Mouse (Mus musculus): Measurements from ENCODE around the gene Ptgds. TPM values are rescaled to one million over a fixed set of nuclear protein-coding genes. Genes with fewer than 3 reads are reported as not detected.

Gene Ptgds
- polyA plus RNA-seq (2015; fragmentation: Nextera tagmentation; extraction: Ambion mirVana) = 4.0 and 4.5 TPM in 2 replicates

- no peak within 1 kb of the TSS for H3K4me3 ChIP-seq (ENCODE audit: low read length)
- 47% methylated on average over 6 of the region's 6 CpGs for WGBS
- peaks cover 10% of the 10 kb centered on the region for H3K4me1 ChIP-seq (ENCODE audit: control insufficient read depth, insufficient read depth, low read length)
- H3K27ac ChIP-seq (ENCODE audit: low read length) = no peak within 1 kb of the TSS
- ATAC-seq = no peak
- H3K9ac ChIP-seq (ENCODE audit: low read depth, low read length) = no peak within 1 kb of the TSS
- H3K4me2 ChIP-seq (ENCODE audit: low read depth, low read length) = no peak within 1 kb of the TSS
- H3K36me3 ChIP-seq (ENCODE audit: control insufficient read depth, insufficient read depth, low read length) = no peaks in the 10 kb centered on the region
- H3K9me3 ChIP-seq (ENCODE audit: control insufficient read depth, low read length) = no peaks in the 10 kb centered on the region
- H3K27me3 ChIP-seq (replicated peaks; ENCODE audit: control insufficient read depth, insufficient read depth, low read length) = no peaks in the 10 kb centered on the region
Measured at GRCm38 (mm10) chr2:25469969-25470368, at the start of gene Ptgds. TSS of gene Ptgds (minus strand) at chr2:25470046.

DNA sequence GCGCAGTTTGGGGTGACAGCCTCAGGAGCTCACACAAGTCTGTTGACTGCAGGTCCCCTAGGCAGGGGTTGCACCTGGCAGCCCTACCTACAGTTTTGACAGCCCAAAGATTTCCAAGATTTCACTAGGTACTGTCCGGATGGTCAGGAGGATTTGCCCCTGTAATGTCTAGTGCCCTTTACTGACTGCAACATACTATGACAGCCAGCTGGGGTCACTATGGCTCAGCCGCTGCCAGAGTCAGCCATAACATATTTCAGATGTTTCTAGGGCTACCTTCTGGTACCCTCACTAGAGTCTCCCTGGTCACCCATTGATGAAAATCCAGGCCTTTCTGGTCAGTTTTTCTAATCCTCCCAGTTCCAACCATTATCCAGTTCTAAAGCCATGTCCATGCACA lies 40.1 kb upstream of the Ptgds start:
- no peaks in the 10 kb centered on the region for H3K4me1 ChIP-seq (ENCODE audit: control insufficient read depth, insufficient read depth, low read length)
- no peak for ATAC-seq
- H3K27me3 ChIP-seq (replicated peaks; ENCODE audit: control insufficient read depth, insufficient read depth, low read length) = no peaks in the 10 kb centered on the region
- H3K4me3 ChIP-seq (ENCODE audit: low read length) = no peak overlapping the region
- H3K36me3 ChIP-seq (ENCODE audit: control insufficient read depth, insufficient read depth, low read length) = 0 out of 2 replicates have a peak, but pooled peaks cover 4% of the 10 kb centered on the region
- H3K27ac ChIP-seq (ENCODE audit: low read length) = no peak overlapping the region
- no peaks in the 10 kb centered on the region for H3K9me3 ChIP-seq (ENCODE audit: control insufficient read depth, low read length)
- H3K9ac ChIP-seq (ENCODE audit: low read depth, low read length) = no peak overlapping the region
- H3K4me2 ChIP-seq (ENCODE audit: low read depth, low read length) = no peak overlapping the region
- 65% methylated on average over 3 of the region's 3 CpGs for WGBS

DNA sequence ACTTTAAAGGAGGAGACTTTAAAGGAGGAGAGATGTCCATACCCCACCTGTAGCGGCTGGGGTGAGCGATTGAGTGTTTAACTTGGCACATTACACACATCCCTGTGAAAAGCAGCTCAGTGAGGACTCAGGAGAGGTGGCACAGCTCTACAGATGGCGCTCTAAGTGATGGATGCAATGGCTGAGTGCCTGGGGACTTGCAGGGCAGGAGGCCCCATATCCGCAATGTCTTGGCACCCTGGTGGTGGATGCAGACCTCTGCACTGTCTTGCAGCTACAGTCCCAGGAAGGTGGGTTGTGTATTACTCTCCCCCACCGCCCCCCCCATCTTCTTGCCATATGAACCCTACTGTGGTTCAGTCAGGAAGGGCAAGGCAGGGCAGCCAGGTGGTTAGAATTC lies 37.1 kb upstream of the Ptgds start:
- Histone ChIP-seq H3K9ac (ENCODE audit: low read depth, low read length) (no peak overlapping the region), H3K4me1 (ENCODE audit: control insufficient read depth, insufficient read depth, low read length) (peaks cover 7% of the 10 kb centered on the region), H3K4me3 (ENCODE audit: low read length) (no peak overlapping the region), H3K9me3 (ENCODE audit: control insufficient read depth, low read length) (no peaks in the 10 kb centered on the region), H3K27ac (ENCODE audit: low read length) (no peak overlapping the region), H3K27me3 (replicated peaks; ENCODE audit: control insufficient read depth, insufficient read depth, low read length) (no peaks in the 10 kb centered on the region), H3K36me3 (ENCODE audit: control insufficient read depth, insufficient read depth, low read length) (0 out of 2 replicates have a peak, but pooled peaks cover 10% of the 10 kb centered on the region), H3K4me2 (ENCODE audit: low read depth, low read length) (no peak overlapping the region)
- 39% methylated on average over 5 of the region's 5 CpGs for WGBS
- ATAC-seq = no peak

DNA sequence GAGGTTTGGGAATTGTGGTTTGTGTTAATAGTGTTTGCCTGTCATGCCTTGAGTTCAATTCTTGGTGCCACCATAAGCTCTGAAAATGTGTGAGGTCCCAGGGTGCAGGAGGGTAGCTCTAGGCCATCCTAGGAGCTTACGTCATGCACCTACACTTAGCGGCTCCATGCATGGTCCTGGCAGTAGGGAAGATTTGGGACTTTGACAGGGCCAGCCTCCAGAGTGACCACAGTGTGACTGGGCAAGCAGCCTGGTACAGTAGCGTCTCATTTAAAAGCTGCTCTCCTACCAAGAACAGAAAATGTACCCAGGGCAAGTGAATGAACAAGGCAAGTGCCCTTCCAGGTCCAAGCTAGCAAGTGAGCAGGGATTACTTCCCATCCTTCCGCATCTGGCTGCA lies 36.0 kb upstream of the Ptgds start:
- no peak overlapping the region for H3K27ac ChIP-seq (ENCODE audit: low read length)
- no peak overlapping the region for H3K4me3 ChIP-seq (ENCODE audit: low read length)
- 92% methylated on average over 4 of the region's 4 CpGs for WGBS
- no peaks in the 10 kb centered on the region for H3K27me3 ChIP-seq (replicated peaks; ENCODE audit: control insufficient read depth, insufficient read depth, low read length)
- H3K4me2 ChIP-seq (ENCODE audit: low read depth, low read length) = no peak overlapping the region
- H3K36me3 ChIP-seq (ENCODE audit: control insufficient read depth, insufficient read depth, low read length) = 0 out of 2 replicates have a peak, but pooled peaks cover 10% of the 10 kb centered on the region
- no peak overlapping the region for H3K9ac ChIP-seq (ENCODE audit: low read depth, low read length)
- no peak for ATAC-seq
- H3K4me1 ChIP-seq (ENCODE audit: control insufficient read depth, insufficient read depth, low read length) = peaks cover 14% of the 10 kb centered on the region
- H3K9me3 ChIP-seq (ENCODE audit: control insufficient read depth, low read length) = no peaks in the 10 kb centered on the region

DNA sequence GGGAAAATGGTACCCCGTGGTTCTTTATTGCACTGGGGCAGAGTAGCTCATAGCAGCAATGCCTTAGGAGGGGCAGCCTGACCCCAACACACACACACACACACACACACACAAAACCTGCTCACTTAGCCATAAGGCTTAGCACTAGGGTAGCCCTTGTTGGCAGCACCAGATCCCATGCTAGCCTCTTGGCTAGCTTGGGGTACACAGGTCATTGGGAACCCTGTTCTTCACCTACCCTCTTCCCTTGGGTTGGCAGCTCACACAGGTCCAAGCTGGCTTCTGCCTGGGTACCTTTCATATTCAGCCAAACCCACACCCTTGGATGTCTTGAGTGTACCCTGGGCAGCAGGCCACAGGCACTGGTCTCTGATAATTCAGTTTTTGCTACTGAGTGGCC lies 35.2 kb upstream of the Ptgds start:
- ATAC-seq = no peak
- Histone ChIP-seq H3K27ac (ENCODE audit: low read length) (no peak overlapping the region), H3K36me3 (ENCODE audit: control insufficient read depth, insufficient read depth, low read length) (0 out of 2 replicates have a peak, but pooled peaks cover 10% of the 10 kb centered on the region), H3K27me3 (replicated peaks; ENCODE audit: control insufficient read depth, insufficient read depth, low read length) (no peaks in the 10 kb centered on the region), H3K4me3 (ENCODE audit: low read length) (no peak overlapping the region), H3K9ac (ENCODE audit: low read depth, low read length) (no peak overlapping the region), H3K9me3 (ENCODE audit: control insufficient read depth, low read length) (no peaks in the 10 kb centered on the region), H3K4me1 (ENCODE audit: control insufficient read depth, insufficient read depth, low read length) (peaks cover 17% of the 10 kb centered on the region), H3K4me2 (ENCODE audit: low read depth, low read length) (no peak overlapping the region)
- 100% methylated on average over 1 of the region's 1 CpGs for WGBS

GRCm38 (mm10) chr2:25504538-25504937 lies 34.7 kb upstream of the Ptgds start:
- H3K9ac ChIP-seq (ENCODE audit: low read depth, low read length) = no peak overlapping the region
- H3K4me1 ChIP-seq (ENCODE audit: control insufficient read depth, insufficient read depth, low read length) = peaks cover 18% of the 10 kb centered on the region
- no peaks in the 10 kb centered on the region for H3K27me3 ChIP-seq (replicated peaks; ENCODE audit: control insufficient read depth, insufficient read depth, low read length)
- 95% methylated on average over 19 of the region's 19 CpGs for WGBS
- no peaks in the 10 kb centered on the region for H3K9me3 ChIP-seq (ENCODE audit: control insufficient read depth, low read length)
- H3K27ac ChIP-seq (ENCODE audit: low read length) = no peak overlapping the region
- H3K36me3 ChIP-seq (ENCODE audit: control insufficient read depth, insufficient read depth, low read length) = 0 out of 2 replicates have a peak, but pooled peaks cover 10% of the 10 kb centered on the region
- no peak for ATAC-seq
- H3K4me2 ChIP-seq (ENCODE audit: low read depth, low read length) = no peak overlapping the region
- no peak overlapping the region for H3K4me3 ChIP-seq (ENCODE audit: low read length)

DNA sequence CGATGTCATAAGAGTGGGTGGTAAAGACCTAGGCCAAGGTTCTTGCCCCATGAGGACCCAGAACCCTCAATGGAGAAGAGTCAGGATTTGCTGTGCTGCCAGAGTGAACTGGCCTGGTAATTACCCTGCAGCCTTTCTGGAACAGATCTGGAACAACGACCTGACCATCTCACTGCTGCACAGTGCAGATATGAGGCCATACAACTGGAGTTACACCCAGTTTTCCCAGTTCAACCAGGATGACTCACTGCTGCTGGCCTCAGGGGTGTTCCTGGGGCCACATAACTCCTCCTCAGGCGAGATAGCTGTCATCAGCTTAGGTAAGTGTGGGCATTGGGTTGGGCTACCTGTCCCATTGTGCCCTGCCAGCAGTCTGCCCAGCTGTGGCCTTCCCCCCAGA lies 32.9 kb upstream of the Ptgds start:
- H3K27ac ChIP-seq (ENCODE audit: low read length) = peak overlapping the region; percentile 72
- peak; percentile 52 for ATAC-seq
- peak overlapping the region; percentile 37; the same call in 1 of the 2 replicates for H3K9ac ChIP-seq (ENCODE audit: low read depth, low read length)
- no peak overlapping the region for H3K4me2 ChIP-seq (ENCODE audit: low read depth, low read length)
- 67% methylated on average over 3 of the region's 3 CpGs for WGBS
- 0 out of 2 replicates have a peak, but pooled peaks cover 10% of the 10 kb centered on the region for H3K36me3 ChIP-seq (ENCODE audit: control insufficient read depth, insufficient read depth, low read length)
- H3K4me1 ChIP-seq (ENCODE audit: control insufficient read depth, insufficient read depth, low read length) = peaks cover 21% of the 10 kb centered on the region
- H3K9me3 ChIP-seq (ENCODE audit: control insufficient read depth, low read length) = no peaks in the 10 kb centered on the region
- H3K4me3 ChIP-seq (ENCODE audit: low read length) = no peak overlapping the region
- H3K27me3 ChIP-seq (replicated peaks; ENCODE audit: control insufficient read depth, insufficient read depth, low read length) = no peaks in the 10 kb centered on the region

DNA sequence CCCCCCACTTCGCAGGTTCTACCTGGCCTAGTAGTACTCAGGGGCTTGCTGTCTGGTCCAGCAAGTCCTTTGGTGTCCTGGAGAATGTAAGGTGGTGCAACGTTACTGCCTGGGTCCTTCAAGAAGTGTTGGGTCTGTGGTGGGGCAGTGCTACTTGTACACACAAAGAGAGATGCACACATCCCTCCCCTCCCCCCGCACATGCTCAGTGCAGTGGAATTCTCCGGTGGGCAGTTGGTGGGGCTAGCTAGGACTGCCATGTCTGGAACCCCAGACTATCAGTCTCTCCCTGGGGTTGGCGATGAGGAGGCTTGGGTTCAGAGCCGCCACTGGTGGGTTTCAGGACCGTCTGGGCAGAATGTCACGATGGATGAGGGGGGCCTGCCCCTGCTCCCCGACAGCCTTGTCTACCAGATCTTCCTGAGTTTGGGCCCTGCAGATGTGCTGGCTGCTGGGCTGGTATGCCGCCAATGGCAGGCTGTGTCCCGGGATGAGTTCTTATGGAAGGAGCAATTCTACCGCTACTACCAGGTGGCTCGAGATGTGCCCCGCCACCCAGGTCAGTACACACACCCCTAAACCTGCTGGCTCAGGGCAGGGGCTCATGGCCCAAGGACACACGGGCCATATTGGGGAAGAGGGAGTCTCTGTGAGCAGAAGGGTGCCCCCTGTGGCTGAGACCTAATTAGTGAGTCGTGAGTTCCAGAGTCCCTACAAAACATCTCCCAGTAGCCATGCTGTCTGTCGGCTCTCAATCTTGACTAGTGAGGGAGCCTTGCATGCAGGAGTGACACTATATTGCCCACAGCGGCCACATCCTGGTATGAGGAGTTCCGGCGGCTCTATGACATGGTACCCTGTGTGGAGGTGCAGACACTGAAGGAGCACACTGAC lies 32.0 kb upstream of the Ptgds start, which contains the start of gene C8g:
C8g (minus strand) TSS at position 127 of the 894 bp plus-strand sequence.
- no peak for ATAC-seq
- Histone ChIP-seq H3K4me2 (ENCODE audit: low read depth, low read length) (peak within 1 kb of the TSS; percentile 91), H3K27ac (ENCODE audit: low read length) (peak within 1 kb of the TSS; percentile 80), H3K9me3 (ENCODE audit: control insufficient read depth, low read length) (no peaks in the 10 kb centered on the region), H3K9ac (ENCODE audit: low read depth, low read length) (peak within 1 kb of the TSS; percentile 96), H3K36me3 (ENCODE audit: control insufficient read depth, insufficient read depth, low read length) (0 out of 2 replicates have a peak, but pooled peaks cover 10% of the 10 kb centered on the region), H3K4me3 (ENCODE audit: low read length) (peak within 1 kb of the TSS; percentile 86), H3K4me1 (ENCODE audit: control insufficient read depth, insufficient read depth, low read length) (peaks cover 21% of the 10 kb centered on the region), H3K27me3 (replicated peaks; ENCODE audit: control insufficient read depth, insufficient read depth, low read length) (no peaks in the 10 kb centered on the region)
- WGBS = 67% methylated on average over 20 of the region's 20 CpGs

DNA sequence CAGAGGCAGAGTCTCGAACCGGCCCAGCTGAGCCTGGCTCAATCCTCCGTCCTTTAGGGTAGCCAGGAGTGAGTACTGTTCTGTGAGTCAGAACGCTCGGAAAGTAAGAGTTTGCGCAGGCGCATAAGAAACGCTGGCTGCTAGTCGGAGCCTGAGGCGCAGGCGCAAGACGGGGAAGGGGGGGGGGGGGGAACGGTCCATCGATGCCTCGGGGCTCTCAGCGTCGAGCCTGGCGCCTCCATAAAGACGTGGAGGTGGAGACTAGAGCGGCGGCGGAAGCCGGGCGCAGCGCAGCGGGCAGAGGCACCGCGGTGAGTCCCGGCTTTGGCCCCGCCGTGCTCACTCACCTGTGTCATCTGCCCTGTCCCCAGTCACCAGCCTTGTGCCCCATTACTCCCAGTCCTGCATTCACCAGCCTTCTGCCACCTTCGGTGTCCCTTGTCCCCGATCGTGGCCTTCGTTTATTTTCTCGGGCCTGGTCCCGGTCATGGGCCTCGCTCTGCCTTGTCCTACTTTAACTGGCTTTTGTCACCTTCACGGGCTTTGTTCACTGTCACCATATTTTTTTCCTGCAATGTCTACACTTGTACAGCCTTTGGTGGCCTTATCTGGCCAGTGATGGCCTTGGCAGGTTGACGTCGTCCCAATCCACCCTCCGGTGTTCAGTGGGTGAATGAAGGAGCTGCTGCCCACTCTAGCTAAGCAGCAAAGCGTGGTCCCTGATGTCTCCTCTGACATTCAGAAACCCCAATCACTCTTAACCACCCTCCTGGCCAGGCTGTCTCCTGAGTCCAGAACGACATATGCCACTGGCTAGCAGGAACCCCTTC lies 30.9 kb upstream of the Ptgds start, which contains the start of gene Fbxw5:
Fbxw5 (plus strand) TSS at position 175 of the 830 bp plus-strand sequence.
- peak within 1 kb of the TSS; percentile 96 for H3K9ac ChIP-seq (ENCODE audit: low read depth, low read length)
- WGBS = under 1% methylated on average over 36 of the region's 44 CpGs
- H3K36me3 ChIP-seq (ENCODE audit: control insufficient read depth, insufficient read depth, low read length) = 0 out of 2 replicates have a peak, but pooled peaks cover 10% of the 10 kb centered on the region
- H3K4me2 ChIP-seq (ENCODE audit: low read depth, low read length) = peak within 1 kb of the TSS; percentile 91
- H3K9me3 ChIP-seq (ENCODE audit: control insufficient read depth, low read length) = no peaks in the 10 kb centered on the region
- H3K27me3 ChIP-seq (replicated peaks; ENCODE audit: control insufficient read depth, insufficient read depth, low read length) = no peaks in the 10 kb centered on the region
- H3K27ac ChIP-seq (ENCODE audit: low read length) = peak within 1 kb of the TSS; percentile 80
- peak within 1 kb of the TSS; percentile 86 for H3K4me3 ChIP-seq (ENCODE audit: low read length)
- peak; percentile 84 for ATAC-seq
- H3K4me1 ChIP-seq (ENCODE audit: control insufficient read depth, insufficient read depth, low read length) = peaks cover 21% of the 10 kb centered on the region
